Mouse (Mus musculus): ENCODE measurements at regions not wholly inside any gene's neighbourhood (a gene's known extent, or its start where the extent isn't known, plus 50 kb on each side); places are given as distances from the start of the nearest gene placed in this dataset.

DNA sequence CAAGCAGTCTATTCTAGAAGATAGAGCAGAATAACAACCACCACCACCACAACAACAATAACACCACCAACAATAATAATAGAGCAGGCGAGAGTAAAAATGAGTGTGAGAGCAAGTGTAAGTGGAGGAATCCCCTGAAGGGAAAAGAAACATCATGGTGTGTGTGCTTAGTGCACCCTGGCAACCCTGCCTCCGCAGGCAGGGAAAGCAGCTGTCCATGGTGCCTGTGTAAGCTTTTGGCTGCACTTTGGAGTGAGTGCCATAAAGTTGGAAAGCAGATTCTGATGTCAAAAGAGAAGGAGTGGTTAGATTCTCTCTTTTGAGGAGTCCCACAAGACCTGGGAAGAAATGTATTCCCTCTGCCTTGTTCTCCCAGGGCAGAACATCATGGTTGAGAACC is 200.8 kb downstream of the Gm21750 start:
- TF ChIP-seq CTCF (IDR thresholded peaks at IDR 0.05; ENCODE audit: low read depth, low read length) (no peak), POLR2A (IDR thresholded peaks at IDR 0.05; ENCODE audit: borderline replicate concordance, low read depth, low read length) (no peak)

Measured in bone marrow macrophage, adult 2 months (primary cell).